Mouse (Mus musculus) bone marrow macrophage, adult 2 months (primary cell): ENCODE data around the gene Fbxl16. TPM values are rescaled to one million over a fixed set of nuclear protein-coding genes. Genes with fewer than 3 reads are reported as not detected.

Experiments used
- H3K27ac ChIP-seq: 2 replicates; pipeline ENCODE4 v1.5.1; 2012; ENCODE audit warnings: low read depth, low read length; ENCODE audit not compliant: insufficient read depth
- H3K4me1 ChIP-seq: 2 replicates; pipeline ENCODE4 v1.6.1; 2012; ENCODE audit warnings: low read length; ENCODE audit not compliant: control insufficient read depth, insufficient read depth
- H3K4me3 ChIP-seq: 2 replicates; pipeline ENCODE4 v1.5.1; 2012; ENCODE audit warnings: mild to moderate bottlenecking, low read length, moderate library complexity; ENCODE audit not compliant: insufficient read depth
- CTCF ChIP-seq: IDR thresholded peaks from 2 replicates; pipeline ENCODE4 v1.5.1; 2012; ENCODE audit warnings: low read depth, mild to moderate bottlenecking, low read length, moderate library complexity
- POLR2A ChIP-seq: IDR thresholded peaks from 2 replicates; pipeline ENCODE4 v1.6.1; 2012; ENCODE audit warnings: mild to moderate bottlenecking, low read depth, low read length, borderline replicate concordance
- polyA plus RNA-seq: library from polyadenylated mRNA; stranded (reverse); fragments of >200 nt; gene quantifications from 2 replicates; pipeline ENCODE4 v1.2.4, GENCODE M21; 2012; ENCODE audit not compliant: missing spikeins, insufficient read depth, insufficient read length

The Fbxl16 gene
- polyA plus RNA-seq, result not detected in 2 replicates

DNA sequence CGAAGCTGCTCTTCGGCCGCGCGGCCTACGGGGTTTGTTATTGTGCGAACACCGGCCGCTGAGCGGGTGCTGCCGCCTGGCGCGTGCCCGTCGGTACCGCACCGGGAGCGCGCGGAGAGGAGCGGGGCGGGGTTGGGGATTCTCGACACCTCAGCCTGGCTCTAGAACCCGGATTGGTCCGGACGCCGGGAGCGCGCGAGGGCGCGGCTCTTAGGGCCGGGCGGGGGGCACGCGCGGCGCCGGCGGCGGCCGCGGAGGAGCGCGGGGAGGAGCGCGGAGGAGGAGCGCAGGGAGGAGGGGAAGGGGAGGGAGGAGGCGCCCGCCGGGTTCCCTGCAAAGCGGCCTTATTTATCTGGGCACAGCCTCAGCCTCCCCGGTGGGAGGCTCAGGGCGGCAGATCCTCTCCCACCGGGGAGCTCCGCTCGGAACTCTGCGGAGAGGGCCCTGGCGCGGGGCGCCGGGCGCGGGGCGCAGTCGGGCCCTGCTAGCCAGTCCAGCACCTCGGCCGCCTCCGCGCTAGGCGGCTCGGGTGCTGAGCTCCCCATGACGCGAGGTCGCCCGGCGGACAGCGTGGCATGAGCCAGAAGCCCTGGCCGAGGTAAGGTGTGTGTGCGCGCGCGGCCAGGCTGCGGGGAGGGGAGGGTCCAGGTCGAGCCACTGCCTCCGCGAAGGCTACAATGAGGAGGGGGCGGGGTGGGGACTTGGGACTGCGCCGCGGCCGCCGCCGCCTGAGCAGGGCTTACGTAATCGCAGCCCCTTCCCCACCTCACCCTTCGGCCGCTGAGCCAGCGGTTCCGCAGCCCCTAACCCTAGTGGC is at the start of gene Fbxl16:
Fbxl16 (plus strand) TSS at position 297 of the 817 bp plus-strand sequence.
- peak within 1 kb of the TSS; percentile 52 for H3K4me3 ChIP-seq
- H3K27ac ChIP-seq, result no peak within 1 kb of the TSS
- TF ChIP-seq CTCF, result no peak
- no peak for TF ChIP-seq POLR2A
- H3K4me1 ChIP-seq, result no peaks in the 10 kb centered on the region

DNA sequence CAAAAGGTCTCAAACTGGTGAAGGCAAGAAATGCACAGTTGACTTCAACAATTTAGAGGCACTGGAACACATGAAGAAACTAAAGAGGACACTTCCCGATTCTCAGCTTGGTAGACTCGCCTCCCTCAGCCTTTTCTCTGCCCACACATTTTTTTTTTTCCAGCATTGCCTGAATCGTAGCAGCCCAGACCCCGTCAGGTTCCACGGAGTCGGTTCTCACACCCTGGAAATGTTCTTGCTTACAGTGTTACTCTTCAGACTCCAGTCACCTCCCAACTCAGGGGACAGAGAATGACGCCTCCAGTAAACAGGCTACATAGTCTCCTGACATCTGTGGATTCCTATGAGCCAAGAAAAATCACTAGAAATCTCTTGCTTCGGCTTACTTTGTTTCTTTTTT is 48.7 kb upstream of the Fbxl16 start:
- no peak overlapping the region for H3K4me3 ChIP-seq

DNA sequence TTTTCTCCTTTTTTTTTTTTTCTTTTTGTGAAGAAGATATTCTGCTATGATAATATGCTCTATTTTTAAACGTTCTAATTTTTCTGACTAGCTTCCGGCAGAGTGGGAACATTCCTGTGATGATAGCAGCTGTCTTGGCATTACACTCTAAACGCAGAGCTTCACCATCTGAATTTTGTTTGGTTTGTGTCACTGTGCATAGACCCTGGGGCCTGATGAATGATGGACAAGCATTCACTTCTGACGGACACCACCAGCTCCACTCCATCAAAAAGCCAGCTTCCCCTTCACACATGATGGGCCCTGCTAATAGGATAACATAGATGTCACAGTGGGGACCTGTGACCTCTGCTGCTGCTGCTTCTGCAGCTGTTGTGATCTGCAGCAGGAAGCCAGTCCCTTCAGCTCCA is 47.3 kb upstream of the Fbxl16 start:
- Histone ChIP-seq H3K4me3 (no peak overlapping the region), H3K4me1 (peaks cover 21% of the 10 kb centered on the region), H3K27ac (peak overlapping the region; percentile 60)
- no peak for TF ChIP-seq POLR2A
- TF ChIP-seq CTCF, result no peak

More for the DNA sequence above, 48.7 kb upstream of the Fbxl16 start:
- TF ChIP-seq POLR2A (no peak), CTCF (no peak)
- no peak overlapping the region for H3K27ac ChIP-seq
- H3K4me1 ChIP-seq, result peaks cover 21% of the 10 kb centered on the region

DNA sequence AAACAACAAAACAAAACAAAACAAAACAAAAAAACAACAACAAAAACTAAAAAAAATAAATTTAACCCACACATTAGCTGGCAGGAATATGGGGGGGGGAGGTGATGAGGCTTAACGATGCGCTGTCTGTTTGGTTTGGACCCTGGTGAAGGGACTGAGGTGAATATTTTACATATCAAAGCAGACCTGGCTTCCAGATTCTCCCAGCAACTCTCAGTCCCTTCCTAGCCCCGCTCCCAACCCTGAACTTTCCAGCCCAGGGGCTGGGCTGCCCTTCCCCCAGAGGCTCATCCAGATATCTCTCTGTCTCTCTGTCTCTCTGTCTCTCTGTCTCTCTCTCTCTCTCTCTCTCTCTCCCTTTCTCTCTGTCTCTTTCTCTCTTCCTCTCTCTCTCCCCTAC is 46.3 kb upstream of the Fbxl16 start:
- Histone ChIP-seq H3K4me3 (no peak overlapping the region), H3K4me1 (peaks cover 21% of the 10 kb centered on the region), H3K27ac (no peak overlapping the region)
- no peak for TF ChIP-seq CTCF
- no peak for TF ChIP-seq POLR2A

DNA sequence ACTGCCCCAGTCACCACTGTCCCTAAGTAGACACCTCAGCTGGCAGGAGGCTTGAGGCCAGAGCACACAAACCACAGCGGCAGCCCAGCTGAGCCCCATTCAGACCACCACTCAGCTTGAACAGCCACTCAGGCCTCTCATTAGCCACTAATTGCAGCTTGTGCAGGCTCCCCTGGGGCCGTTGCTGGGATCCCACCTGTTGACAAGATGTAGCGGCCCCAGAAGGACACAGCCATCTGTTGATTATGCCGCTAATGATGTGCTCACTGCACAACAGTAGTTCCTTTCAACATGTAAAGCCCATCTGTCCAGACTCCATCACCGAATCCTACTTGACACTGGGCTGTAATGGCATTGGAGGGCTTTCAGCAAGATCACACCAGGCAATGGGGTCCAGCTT is 43.0 kb upstream of the Fbxl16 start:
- H3K4me3 ChIP-seq, result no peak overlapping the region
- no peak for TF ChIP-seq POLR2A
- TF ChIP-seq CTCF, result no peak
- no peak overlapping the region for H3K27ac ChIP-seq
- peaks cover 12% of the 10 kb centered on the region for H3K4me1 ChIP-seq

DNA sequence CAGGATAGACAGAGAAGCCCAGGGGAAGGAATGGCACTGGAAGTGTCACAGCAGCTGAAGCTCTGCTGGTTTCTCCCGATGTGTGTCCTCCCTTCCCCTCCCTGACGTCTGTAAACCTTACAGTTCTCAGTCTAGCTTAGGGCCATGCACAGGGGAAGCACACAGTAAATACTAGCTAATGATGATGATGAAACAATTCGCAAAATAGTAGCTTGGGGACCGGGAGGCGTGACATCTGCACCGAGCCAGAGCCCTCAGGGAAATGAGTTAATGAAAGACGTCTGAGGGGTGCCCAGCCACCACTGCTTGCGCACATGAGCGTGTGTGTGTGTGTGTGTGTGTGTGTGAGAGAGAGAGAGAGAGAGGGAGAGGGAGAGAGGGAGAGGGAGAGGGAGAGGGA is 39.6 kb upstream of the Fbxl16 start:
- Histone ChIP-seq H3K4me3 (no peak overlapping the region), H3K4me1 (no peaks in the 10 kb centered on the region), H3K27ac (no peak overlapping the region)
- no peak for TF ChIP-seq CTCF
- no peak for TF ChIP-seq POLR2A

DNA sequence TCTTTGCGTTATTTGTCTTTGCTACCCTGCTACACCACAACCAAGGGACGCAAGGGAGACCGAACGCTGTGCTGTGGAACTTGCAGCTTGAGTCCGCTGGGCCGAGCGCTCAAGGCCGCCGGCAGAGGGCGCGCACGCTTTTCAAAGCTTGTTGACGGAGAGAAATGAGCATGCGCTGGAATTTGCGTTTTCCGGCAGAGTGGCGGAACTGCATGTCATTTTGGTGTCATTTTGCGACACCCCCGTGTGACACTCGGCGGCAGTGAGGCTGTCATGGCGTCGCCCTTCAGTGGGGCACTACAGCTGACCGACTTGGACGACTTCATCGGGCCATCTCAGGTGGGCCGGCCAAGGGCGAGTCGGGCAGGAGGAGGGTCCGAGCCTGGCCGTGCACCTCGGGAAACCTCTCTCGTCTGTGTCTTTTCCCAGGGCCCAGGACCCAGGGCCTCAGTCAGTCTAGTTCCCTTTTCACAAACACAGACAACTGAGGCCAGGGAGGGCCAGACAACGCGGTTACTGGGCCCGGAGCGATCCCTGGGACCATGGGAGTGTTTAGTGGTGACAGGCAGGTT is 35.2 kb upstream of the Fbxl16 start, which contains the start of gene Narfl:
Narfl (plus strand) TSS at position 228 of the 572 bp plus-strand sequence.
- H3K4me1 ChIP-seq, result peaks cover 2% of the 10 kb centered on the region; the same call in 1 of the 2 replicates
- no peak within 1 kb of the TSS for H3K27ac ChIP-seq
- TF ChIP-seq CTCF (peak; percentile 79), POLR2A (no peak)
- H3K4me3 ChIP-seq, result peak within 1 kb of the TSS; percentile 69

DNA sequence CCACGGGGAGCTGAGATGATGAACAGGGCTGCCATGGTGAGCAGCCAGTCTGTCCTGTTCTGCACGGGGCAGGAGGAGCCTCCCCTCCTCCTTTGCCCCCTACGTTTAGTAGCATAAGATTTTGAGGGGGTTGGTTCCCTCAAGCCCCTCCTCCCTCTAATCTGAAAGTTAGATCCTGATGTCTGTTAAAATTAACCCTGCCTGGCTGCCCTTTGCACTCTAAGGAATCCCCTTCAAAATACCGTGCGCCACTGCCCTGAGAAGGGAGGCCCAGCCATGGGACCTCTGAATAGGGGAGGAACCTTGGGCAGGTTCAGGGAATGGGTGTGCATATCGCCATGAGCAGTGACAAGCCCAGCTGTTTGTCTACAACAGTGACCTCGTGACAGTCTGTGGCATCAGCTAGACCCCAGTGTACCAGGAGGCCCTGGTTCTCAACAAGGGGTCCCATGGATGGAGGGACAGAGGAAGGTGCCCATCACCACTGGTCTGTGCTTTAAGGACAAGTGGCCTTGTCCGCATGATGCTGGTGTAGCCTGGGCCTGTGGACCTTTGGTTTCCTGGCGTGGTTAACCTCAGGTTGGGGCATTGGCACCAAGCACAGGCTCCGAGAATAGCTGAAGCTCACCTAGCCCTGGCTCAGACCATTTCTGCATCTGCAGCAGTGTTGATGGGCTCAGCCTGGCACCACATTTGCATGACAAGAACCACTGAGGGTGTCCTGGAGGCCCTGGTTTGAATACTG is 33.4 kb upstream of the Fbxl16 start:
- H3K4me1 ChIP-seq, result peaks cover 2% of the 10 kb centered on the region; the same call in 1 of the 2 replicates
- no peak overlapping the region for H3K27ac ChIP-seq
- H3K4me3 ChIP-seq, result no peak overlapping the region
- TF ChIP-seq POLR2A (no peak), CTCF (no peak)

DNA sequence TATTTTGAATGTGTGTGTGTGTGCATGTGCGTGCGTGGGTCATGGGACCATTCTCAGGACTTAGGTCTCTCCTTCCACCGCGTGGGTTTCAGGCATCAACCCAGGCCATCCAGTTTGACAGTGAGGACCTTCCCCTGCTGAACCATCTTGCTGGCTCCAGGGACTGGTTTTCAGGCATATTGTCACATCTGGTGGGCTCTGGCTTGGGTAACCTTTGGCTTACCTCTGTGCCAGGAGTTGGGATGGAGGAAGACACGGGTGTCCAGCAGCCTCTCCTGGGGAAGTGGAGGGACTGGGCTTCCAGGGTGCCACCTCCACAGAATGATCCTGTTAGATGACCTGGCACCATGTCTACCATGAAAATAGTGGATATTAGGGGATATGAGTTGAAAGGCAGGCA is 30.9 kb upstream of the Fbxl16 start:
- H3K4me3 ChIP-seq, result no peak overlapping the region
- no peak for TF ChIP-seq POLR2A
- no peak for TF ChIP-seq CTCF
- no peak overlapping the region for H3K27ac ChIP-seq
- H3K4me1 ChIP-seq, result peaks cover 2% of the 10 kb centered on the region; the same call in 1 of the 2 replicates

DNA sequence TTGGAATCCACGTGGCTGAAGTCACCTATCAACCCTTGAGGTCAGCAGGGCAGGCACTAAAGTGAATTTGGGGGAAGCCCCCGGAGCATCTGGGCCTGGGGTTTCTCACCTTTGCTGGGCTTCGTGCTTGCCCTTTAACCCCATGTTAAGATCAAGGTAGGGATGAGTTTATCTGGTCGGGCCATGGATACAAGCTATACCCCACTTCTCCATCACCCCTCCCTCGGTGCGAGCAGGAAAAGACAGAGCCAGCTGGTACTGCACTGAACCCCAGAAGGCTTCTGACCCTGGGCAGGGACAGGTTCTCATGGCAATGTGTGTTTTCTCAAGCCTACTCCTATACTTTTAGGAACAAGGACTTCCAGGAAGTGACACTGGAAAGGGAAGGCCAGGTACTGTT is 27.5 kb upstream of the Fbxl16 start:
- Histone ChIP-seq H3K27ac (no peak overlapping the region), H3K4me1 (peaks cover 8% of the 10 kb centered on the region), H3K4me3 (no peak overlapping the region)
- TF ChIP-seq CTCF (no peak), POLR2A (no peak)
